Mouse (Mus musculus) lung, postnatal 0 days (tissue): ENCODE data around the gene Gm20388. TPM values are rescaled to one million over a fixed set of nuclear protein-coding genes. Genes with fewer than 3 reads are reported as not detected.

Experiments
- ATAC-seq: fragments of 200-750 bp; cut with Nextera tagmentation; 2 replicates; pipeline ENCODE4 v1.8.0; 2017; ENCODE audit warnings: moderate library complexity
- DNase-seq: peaks from one replicate; pipeline ENCODE4 v3.0.0-alpha.2; 2016; ENCODE audit warnings: low spot score
- H3K27ac ChIP-seq: fragments of 300-500 bp; sonication (generic); 2 replicates; pipeline ENCODE4 v1.5.1; 2014; ENCODE audit warnings: antibody characterized with exemption, mild to moderate bottlenecking, low read length, mixed read lengths
- H3K27me3 ChIP-seq: fragments of 300-500 bp; sonication (generic); replicated peaks from 2 replicates; pipeline ENCODE4 v1.6.1; 2014; ENCODE audit warnings: low read length, mixed read lengths; ENCODE audit not compliant: insufficient read depth
- H3K36me3 ChIP-seq: fragments of 300-500 bp; sonication (generic); 2 replicates; pipeline ENCODE4 v1.6.1; 2014; ENCODE audit warnings: low read length, mixed read lengths; ENCODE audit not compliant: insufficient read depth
- H3K4me1 ChIP-seq: fragments of 300-500 bp; sonication (generic); 2 replicates; pipeline ENCODE4 v1.6.1; 2014; ENCODE audit warnings: antibody characterized with exemption, low read depth, low read length, mixed read lengths; ENCODE audit not compliant: insufficient read depth
- H3K4me2 ChIP-seq: fragments of 300-500 bp; sonication (generic); replicated peaks from 2 replicates; pipeline ENCODE4 v1.6.1; 2014; ENCODE audit warnings: low read depth, mild to moderate bottlenecking, low read length, moderate library complexity, mixed read lengths
- H3K4me3 ChIP-seq: fragments of 300-500 bp; sonication (generic); 2 replicates; pipeline ENCODE4 v1.5.1; 2014; ENCODE audit warnings: low read depth, low read length
- H3K9ac ChIP-seq: fragments of 300-500 bp; sonication (generic); replicated peaks from 2 replicates; pipeline ENCODE4 v1.6.1; 2014; ENCODE audit warnings: low read depth, mild to moderate bottlenecking
- H3K9me3 ChIP-seq: fragments of 300-500 bp; sonication (generic); 2 replicates; pipeline ENCODE4 v1.6.1; 2016; ENCODE audit warnings: low read length, mixed read lengths
- CTCF ChIP-seq: IDR thresholded peaks from 2 replicates; pipeline ENCODE4 v1.5.1; 2016; ENCODE audit warnings: antibody characterized with exemption, mild to moderate bottlenecking
- EP300 ChIP-seq: IDR thresholded peaks from 2 replicates; pipeline ENCODE4 v1.6.1; 2016; ENCODE audit warnings: antibody characterized with exemption, mild to moderate bottlenecking, control low read depth
- WGBS: fragments of 180-500 bp; shearing (Covaris S2); extraction: QIAGEN DNeasy Blood & Tissue Kit; methylation state at CpG from one replicate; pipeline ENCODE4 v1.1.7; 2014; 5-methylcytosine and 5-hydroxymethylcytosine counted together
- polyA plus RNA-seq: library from polyadenylated mRNA; unstranded; fragments of >200 nt; fragmentation: Nextera tagmentation; extraction: Ambion mirVana; gene quantifications from 2 replicates; pipeline ENCODE4 v1.2.1, GENCODE M21; 2015

Gene Gm20388
- polyA plus RNA-seq, 1 experiment from 2014 or later: not detected

- Histone ChIP-seq H3K4me3 (no peak overlapping the region), H3K4me2 (no peak overlapping the region), H3K4me1 (peaks cover 6% of the 10 kb centered on the region; the same call in 1 of the 2 replicates), H3K27me3 (no peaks in the 10 kb centered on the region), H3K27ac (no peak overlapping the region), H3K9me3 (no peaks in the 10 kb centered on the region), H3K9ac (no peak overlapping the region), H3K36me3 (no peaks in the 10 kb centered on the region)
- TF ChIP-seq EP300 (no peak), CTCF (no peak)
- ATAC-seq (no peak), DNase-seq (no peak)
- 68% methylated on average over 15 of the region's 16 CpGs for WGBS
These were observed 2389.1 kb downstream of the Gm20388 start for GRCm38 (mm10) chr8:122299581-122300254.

- Histone ChIP-seq H3K4me3 (no peak overlapping the region), H3K4me1 (peaks cover 6% of the 10 kb centered on the region; the same call in 1 of the 2 replicates), H3K4me2 (no peak overlapping the region), H3K36me3 (no peaks in the 10 kb centered on the region), H3K9me3 (no peaks in the 10 kb centered on the region), H3K9ac (no peak overlapping the region), H3K27me3 (no peaks in the 10 kb centered on the region), H3K27ac (no peak overlapping the region)
- DNase-seq: no peak
- no peak for ATAC-seq
- no peak for TF ChIP-seq CTCF
- TF ChIP-seq EP300: no peak
- 80% methylated on average over 13 of the region's 13 CpGs for WGBS
These were observed 2390.4 kb downstream of the Gm20388 start for GRCm38 (mm10) chr8:122301081-122301480.

GRCm38 (mm10) chr8:122301866-122302265 lies 2391.2 kb downstream of the Gm20388 start:
- TF ChIP-seq CTCF (no peak), EP300 (no peak)
- H3K27ac ChIP-seq: no peak overlapping the region
- no peak for ATAC-seq

GRCm38 (mm10) chr8:122303451-122303850 lies 2392.8 kb downstream of the Gm20388 start:
- 0 out of 2 replicates have a peak, but pooled peaks cover 5% of the 10 kb centered on the region for H3K36me3 ChIP-seq
- no peak overlapping the region for H3K4me3 ChIP-seq
- DNase-seq (peak; percentile 79), ATAC-seq (peak; percentile 89)
- no peaks in the 10 kb centered on the region for H3K9me3 ChIP-seq
- H3K27ac ChIP-seq: no peak overlapping the region
- H3K9ac ChIP-seq: no peak overlapping the region
- H3K4me2 ChIP-seq: no peak overlapping the region
- H3K27me3 ChIP-seq: no peaks in the 10 kb centered on the region
- WGBS: 32% methylated on average over 6 of the region's 6 CpGs
- no peak for TF ChIP-seq CTCF
- no peak for TF ChIP-seq EP300
- peaks cover 6% of the 10 kb centered on the region; the same call in 1 of the 2 replicates for H3K4me1 ChIP-seq

More at GRCm38 (mm10) chr8:122301866-122302265, 2391.2 kb downstream of the Gm20388 start:
- no peak overlapping the region for H3K9ac ChIP-seq
- H3K4me2 ChIP-seq: no peak overlapping the region
- no peaks in the 10 kb centered on the region for H3K9me3 ChIP-seq
- no peaks in the 10 kb centered on the region for H3K36me3 ChIP-seq
- peaks cover 6% of the 10 kb centered on the region; the same call in 1 of the 2 replicates for H3K4me1 ChIP-seq
- 74% methylated on average over 5 of the region's 5 CpGs for WGBS
- DNase-seq: no peak
- no peaks in the 10 kb centered on the region for H3K27me3 ChIP-seq
- no peak overlapping the region for H3K4me3 ChIP-seq

GRCm38 (mm10) chr8:122304058-122304457 lies 2393.4 kb downstream of the Gm20388 start:
- Histone ChIP-seq H3K27me3 (no peaks in the 10 kb centered on the region), H3K4me2 (no peak overlapping the region), H3K4me1 (peaks cover 6% of the 10 kb centered on the region; the same call in 1 of the 2 replicates), H3K9me3 (no peaks in the 10 kb centered on the region), H3K9ac (no peak overlapping the region), H3K4me3 (no peak overlapping the region), H3K27ac (no peak overlapping the region), H3K36me3 (peaks cover 5% of the 10 kb centered on the region; the same call in 1 of the 2 replicates)
- 35% methylated on average over 3 of the region's 3 CpGs for WGBS
- ATAC-seq (peak; percentile 40), DNase-seq (peak; percentile 49)
- TF ChIP-seq EP300 (no peak), CTCF (no peak)

GRCm38 (mm10) chr8:122306660-122307399 lies 2396.2 kb downstream of the Gm20388 start:
- no peaks in the 10 kb centered on the region for H3K27me3 ChIP-seq
- no peak overlapping the region for H3K4me2 ChIP-seq
- H3K4me3 ChIP-seq: no peak overlapping the region
- H3K36me3 ChIP-seq: peaks cover 5% of the 10 kb centered on the region; the same call in 1 of the 2 replicates
- DNase-seq: no peak
- no peak for ATAC-seq
- no peak overlapping the region for H3K27ac ChIP-seq
- 75% methylated on average over 26 of the region's 26 CpGs for WGBS
- no peak overlapping the region for H3K9ac ChIP-seq
- no peak for TF ChIP-seq CTCF
- TF ChIP-seq EP300: no peak
- H3K4me1 ChIP-seq: peaks cover 8% of the 10 kb centered on the region; the same call in 1 of the 2 replicates
- H3K9me3 ChIP-seq: no peaks in the 10 kb centered on the region
